Mouse (Mus musculus) liver, postnatal 0 days (tissue): ENCODE data around the gene Tjp1. TPM values are rescaled to one million over a fixed set of nuclear protein-coding genes. Genes with fewer than 3 reads are reported as not detected.

Experiments
- ATAC-seq: fragments of 200-750 bp; cut with Nextera tagmentation; 2 replicates; pipeline ENCODE4 v1.8.0; 2017; ENCODE audit warnings: mild to moderate bottlenecking, moderate library complexity
- DNase-seq: peaks from one replicate; pipeline ENCODE4 v3.0.0-alpha.2; 2016
- H3K27ac ChIP-seq: fragments of 300-500 bp; sonication (generic); 2 replicates; pipeline ENCODE4 v1.5.1; 2014; ENCODE audit warnings: antibody characterized with exemption, moderate library complexity, mild to moderate bottlenecking, low read depth
- H3K27me3 ChIP-seq: fragments of 300-500 bp; sonication (generic); 2 replicates; pipeline ENCODE4 v1.6.1; 2014; ENCODE audit warnings: low read length, control low read depth, mixed read lengths; ENCODE audit not compliant: insufficient read depth
- H3K36me3 ChIP-seq: fragments of 300-500 bp; sonication (generic); replicated peaks from 2 replicates; pipeline ENCODE4 v1.6.1; 2014; ENCODE audit warnings: mild to moderate bottlenecking, control low read depth, low read length, moderate library complexity, mixed read lengths; ENCODE audit not compliant: insufficient read depth
- H3K4me1 ChIP-seq: fragments of 300-500 bp; sonication (generic); 2 replicates; pipeline ENCODE4 v1.6.1; 2014; ENCODE audit warnings: antibody characterized with exemption, mild to moderate bottlenecking, control low read depth; ENCODE audit not compliant: insufficient read depth
- H3K4me2 ChIP-seq: fragments of 300-500 bp; sonication (generic); 2 replicates; pipeline ENCODE4 v1.6.1; 2014; ENCODE audit warnings: low read depth, mild to moderate bottlenecking, low read length, moderate library complexity, mixed read lengths
- H3K4me3 ChIP-seq: fragments of 300-500 bp; sonication (generic); 2 replicates; pipeline ENCODE4 v1.5.1; 2014; ENCODE audit warnings: low read depth, low read length
- H3K9ac ChIP-seq: fragments of 300-500 bp; sonication (generic); replicated peaks from 2 replicates; pipeline ENCODE4 v1.6.1; 2014; ENCODE audit warnings: mild to moderate bottlenecking, moderate library complexity
- H3K9me3 ChIP-seq: fragments of 300-500 bp; sonication (generic); 2 replicates; pipeline ENCODE4 v1.6.1; 2016; ENCODE audit warnings: mild to moderate bottlenecking, control low read depth, low read length, mixed read lengths
- CTCF ChIP-seq: sonication (generic); IDR thresholded peaks from 2 replicates; pipeline ENCODE4 v1.5.1; 2016; ENCODE audit warnings: antibody characterized with exemption, low read depth
- EP300 ChIP-seq: IDR thresholded peaks from 2 replicates; pipeline ENCODE4 v1.6.1; 2016; ENCODE audit warnings: antibody characterized with exemption, low read depth, mild to moderate bottlenecking
- WGBS: fragments of 180-500 bp; shearing (Covaris S2); extraction: QIAGEN DNeasy Blood & Tissue Kit; methylation state at CpG from one replicate; pipeline ENCODE4 v1.1.7; 2014; ENCODE audit not compliant: insufficient replicate concordance; 5-methylcytosine and 5-hydroxymethylcytosine counted together
- polyA plus RNA-seq: library from polyadenylated mRNA; unstranded; fragments of >200 nt; fragmentation: Nextera tagmentation; extraction: Ambion mirVana; gene quantifications from 2 replicates; pipeline ENCODE4 v1.2.1, GENCODE M21; 2015

Gene Tjp1
- polyA plus RNA-seq, 1 experiment from 2014 or later = 3.8 TPM

GRCm38 (mm10) chr7:65333081-65333760, 194.4 kb downstream of the Tjp1 start:
- DNase-seq = no peak
- H3K27ac ChIP-seq = peak overlapping the region; percentile 78

GRCm38 (mm10) chr7:65319047-65319725, 208.4 kb downstream of the Tjp1 start:
- ATAC-seq = peak; percentile 44; the same call in 1 of the 2 replicates
- Histone ChIP-seq H3K27ac (no peak overlapping the region), H3K4me1 (no peaks in the 10 kb centered on the region), H3K9ac (no peak overlapping the region), H3K4me3 (no peak overlapping the region), H3K27me3 (no peaks in the 10 kb centered on the region), H3K36me3 (peaks cover 22% of the 10 kb centered on the region), H3K9me3 (no peaks in the 10 kb centered on the region), H3K4me2 (no peak overlapping the region)
- 58% methylated on average over 5 of the region's 5 CpGs for WGBS
- TF ChIP-seq CTCF = peak; percentile 92
- no peak for TF ChIP-seq EP300
- peak; percentile 68 for DNase-seq

More at GRCm38 (mm10) chr7:65333081-65333760, 194.4 kb downstream of the Tjp1 start:
- 46% methylated on average over 2 of the region's 2 CpGs for whole genome bisulfite sequencing
- no peaks in the 10 kb centered on the region for H3K9me3 ChIP-seq
- peaks cover 4% of the 10 kb centered on the region for H3K4me1 ChIP-seq
- no peaks in the 10 kb centered on the region for H3K27me3 ChIP-seq
- no peak overlapping the region for H3K4me2 ChIP-seq
- no peak overlapping the region for H3K9ac ChIP-seq
- no peak for TF ChIP-seq EP300
- TF ChIP-seq CTCF = no peak
- H3K4me3 ChIP-seq = no peak overlapping the region
- H3K36me3 ChIP-seq = peaks cover 9% of the 10 kb centered on the region
- ATAC-seq = peak; percentile 53

GRCm38 (mm10) chr7:65317418-65317817, 210.2 kb downstream of the Tjp1 start:
- TF ChIP-seq CTCF = peak; percentile 93
- no peak for TF ChIP-seq EP300
- no peaks in the 10 kb centered on the region for H3K27me3 ChIP-seq
- no peaks in the 10 kb centered on the region for H3K9me3 ChIP-seq
- DNase-seq = peak; percentile 65
- no peak overlapping the region for H3K9ac ChIP-seq
- no peak overlapping the region for H3K4me2 ChIP-seq
- WGBS = 34% methylated on average over 5 of the region's 5 CpGs
- H3K4me1 ChIP-seq = no peaks in the 10 kb centered on the region
- no peak overlapping the region for H3K4me3 ChIP-seq
- ATAC-seq = no peak
- peaks cover 25% of the 10 kb centered on the region for H3K36me3 ChIP-seq
- no peak overlapping the region for H3K27ac ChIP-seq

- H3K27ac ChIP-seq = no peak overlapping the region
- H3K9ac ChIP-seq = no peak overlapping the region
- WGBS = 84% methylated on average over 2 of the region's 2 CpGs
- no peaks in the 10 kb centered on the region for H3K4me1 ChIP-seq
- ATAC-seq (no peak), DNase-seq (no peak)
- peaks cover 32% of the 10 kb centered on the region for H3K36me3 ChIP-seq
- H3K27me3 ChIP-seq = no peaks in the 10 kb centered on the region
- no peak overlapping the region for H3K4me3 ChIP-seq
- no peaks in the 10 kb centered on the region for H3K9me3 ChIP-seq
- H3K4me2 ChIP-seq = no peak overlapping the region
- TF ChIP-seq CTCF = no peak
- no peak for TF ChIP-seq EP300
These were observed 212.4 kb downstream of the Tjp1 start for GRCm38 (mm10) chr7:65315182-65315581.

GRCm38 (mm10) chr7:65296675-65297589, 230.6 kb downstream of the Tjp1 start:
- TF ChIP-seq EP300 (no peak), CTCF (no peak)
- DNase-seq (no peak), ATAC-seq (no peak)
- H3K36me3 ChIP-seq = peaks cover 13% of the 10 kb centered on the region; the same call in 1 of the 2 replicates
- no peak overlapping the region for H3K9ac ChIP-seq
- 81% methylated on average over 6 of the region's 6 CpGs for WGBS
- H3K27me3 ChIP-seq = no peaks in the 10 kb centered on the region
- H3K27ac ChIP-seq = no peak overlapping the region
- H3K9me3 ChIP-seq = no peaks in the 10 kb centered on the region
- no peaks in the 10 kb centered on the region for H3K4me1 ChIP-seq
- no peak overlapping the region for H3K4me3 ChIP-seq
- H3K4me2 ChIP-seq = no peak overlapping the region

- H3K9me3 ChIP-seq = no peaks in the 10 kb centered on the region
- H3K4me2 ChIP-seq = no peak overlapping the region
- no peaks in the 10 kb centered on the region for H3K27me3 ChIP-seq
- H3K36me3 ChIP-seq = no peaks in the 10 kb centered on the region
- H3K4me3 ChIP-seq = no peak overlapping the region
- H3K9ac ChIP-seq = no peak overlapping the region
- WGBS = 72% methylated on average over 16 of the region's 16 CpGs
- H3K4me1 ChIP-seq = no peaks in the 10 kb centered on the region
- DNase-seq = no peak
- no peak for TF ChIP-seq EP300
- TF ChIP-seq CTCF = no peak
- ATAC-seq = no peak
- no peak overlapping the region for H3K27ac ChIP-seq
These were observed 244.7 kb downstream of the Tjp1 start for GRCm38 (mm10) chr7:65282886-65283285.
